Mouse (Mus musculus): Measurements from ENCODE around the gene Ndufs6.

- no peak for TF ChIP-seq TAL1 (IDR thresholded peaks at IDR 0.05; ENCODE audit: low read length)
- no peak for TF ChIP-seq GATA1 (IDR thresholded peaks at IDR 0.05; ENCODE audit: low read length)
These were observed 44.8 kb downstream of the Ndufs6 start for GRCm38 (mm10) chr13:73283534-73283933.
